ENCODE assay signal across 16 mouse cellular contexts in the genomic region with DNA sequence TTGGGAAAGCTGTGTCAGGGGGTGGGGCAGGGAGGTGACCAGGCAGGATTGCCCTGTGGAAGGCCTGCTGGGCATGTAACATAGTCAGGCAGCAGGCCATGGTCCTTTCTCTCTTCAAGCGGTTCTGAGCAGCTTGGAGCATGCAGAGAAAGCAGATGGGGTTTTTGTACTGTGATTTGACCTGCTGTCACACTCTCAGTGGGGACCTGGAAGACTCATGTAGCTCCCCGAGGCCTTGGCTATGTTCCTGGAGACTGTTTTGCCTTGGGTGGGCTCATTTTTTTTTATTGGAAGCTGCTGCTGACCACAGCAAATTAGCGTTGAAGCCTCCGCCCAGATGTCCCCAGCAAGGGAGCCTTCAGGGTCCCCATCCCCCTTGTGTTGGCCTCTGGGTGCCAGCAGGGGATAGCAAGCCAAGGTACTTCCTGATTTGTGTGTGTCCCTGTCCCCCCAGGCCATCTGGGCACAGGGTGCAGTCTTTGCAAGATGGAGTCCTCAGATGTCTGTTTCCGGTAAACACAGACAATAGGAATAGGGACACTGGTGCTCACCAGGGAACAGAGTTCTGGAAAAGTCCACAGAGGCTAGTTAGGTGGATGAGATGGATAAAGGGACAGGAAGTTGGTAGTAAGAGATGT. TPM values are rescaled to one million over a fixed set of nuclear protein-coding genes. Genes with fewer than 3 reads are reported as not detected.
DNase-seq lines count a peak whose midpoint lies in the region; ATAC-seq and TF ChIP-seq lines count a peak whose summit lies in the region.
"Had no signal": no experiment of that assay in that cellular context is flagged by ENCODE, and none has a peak within 500 bp of the region (broad histone marks: within the 10 kb centered on the region; RNA-seq: fewer than 3 reads in every experiment).

No protein-coding gene starts in this region.

- H3K4me1 ChIP-seq in forebrain, embryonic 15.5 days = peaks cover 12% of the 10 kb centered on the region
- peaks cover 7% of the 10 kb centered on the region for H3K4me1 ChIP-seq in forebrain, embryonic 12.5 days
- peaks cover 26% of the 10 kb centered on the region for H3K4me1 ChIP-seq in cerebellum, adult 2 months (ENCODE audit: control insufficient read depth, insufficient read depth, low read length)
- no peaks in the 10 kb centered on the region for H3K4me1 ChIP-seq in hindbrain, embryonic 14.5 days (replicated peaks; ENCODE audit: control insufficient read depth, insufficient read depth, low read length)
- no peaks in the 10 kb centered on the region for H3K4me1 ChIP-seq in intestine, postnatal 0 days (replicated peaks; ENCODE audit: control insufficient read depth, insufficient read depth, low read length)

- H3K4me3 ChIP-seq in forebrain, embryonic 15.5 days = no peak overlapping the region
- no peak overlapping the region for H3K4me3 ChIP-seq in forebrain, embryonic 12.5 days (replicated peaks)
- no peak overlapping the region for H3K4me3 ChIP-seq in cerebellum, adult 2 months (replicated peaks; ENCODE audit: insufficient read depth, low read depth, low read length)
- no peak overlapping the region for H3K4me3 ChIP-seq in hindbrain, embryonic 14.5 days (replicated peaks; ENCODE audit: low read length)
- H3K4me3 ChIP-seq in intestine, postnatal 0 days (ENCODE audit: low read depth, low read length) = no peak overlapping the region
- H3K4me3 ChIP-seq: heart, embryonic 13.5 days; kidney, embryonic 15.5 days; liver, embryonic 12.5 days; megakaryocyte, embryonic 14.5 days had no signal

- no peak overlapping the region for H3K9ac ChIP-seq in forebrain, embryonic 15.5 days (replicated peaks)
- no peak overlapping the region for H3K9ac ChIP-seq in forebrain, embryonic 12.5 days
- no peak overlapping the region for H3K9ac ChIP-seq in hindbrain, embryonic 14.5 days
- H3K9ac ChIP-seq in intestine, postnatal 0 days (ENCODE audit: low read depth, low read length) = no peak overlapping the region
- H3K9ac ChIP-seq: heart, embryonic 13.5 days; kidney, embryonic 15.5 days; liver, embryonic 12.5 days had no signal

- no peak for TF ChIP-seq POLR2A in cerebellum, adult 2 months (IDR thresholded peaks at IDR 0.05; ENCODE audit: borderline replicate concordance, insufficient read depth, low read length)

- H3K4me2 ChIP-seq in forebrain, embryonic 15.5 days (replicated peaks) = no peak overlapping the region
- H3K4me2 ChIP-seq in forebrain, embryonic 12.5 days = no peak overlapping the region
- no peak overlapping the region for H3K4me2 ChIP-seq in hindbrain, embryonic 14.5 days (replicated peaks)
- H3K4me2 ChIP-seq in intestine, postnatal 0 days (replicated peaks; ENCODE audit: low read depth) = no peak overlapping the region
- H3K4me2 ChIP-seq: heart, embryonic 13.5 days; kidney, embryonic 15.5 days; liver, embryonic 12.5 days had no signal

- 0 out of 2 replicates have a peak, but pooled peaks have one; percentile 2 for TF ChIP-seq CTCF in cerebellum, adult 2 months (IDR thresholded peaks at IDR 0.05; ENCODE audit: borderline replicate concordance, insufficient read depth, low read depth, low read length)
- no peak for TF ChIP-seq CTCF in intestine, postnatal 0 days (IDR thresholded peaks at IDR 0.05; ENCODE audit: low read depth)

- H3K27ac ChIP-seq in forebrain, embryonic 15.5 days (replicated peaks) = no peak overlapping the region; the same call in 1 of the 2 replicates
- no peak overlapping the region for H3K27ac ChIP-seq in forebrain, embryonic 12.5 days
- H3K27ac ChIP-seq in cerebellum, adult 2 months (ENCODE audit: insufficient read depth, low read length) = peak overlapping the region; percentile 98
- no peak overlapping the region for H3K27ac ChIP-seq in hindbrain, embryonic 14.5 days
- H3K27ac ChIP-seq in intestine, postnatal 0 days (ENCODE audit: low read depth, low read length) = no peak overlapping the region
- H3K27ac ChIP-seq: heart, embryonic 13.5 days; kidney, embryonic 15.5 days; liver, embryonic 12.5 days had no signal

- no peaks in the 10 kb centered on the region for H3K9me3 ChIP-seq in forebrain, embryonic 15.5 days
- H3K9me3 ChIP-seq in forebrain, embryonic 12.5 days = no peaks in the 10 kb centered on the region
- no peaks in the 10 kb centered on the region for H3K9me3 ChIP-seq in hindbrain, embryonic 14.5 days (ENCODE audit: control insufficient read depth, low read length)
- no peaks in the 10 kb centered on the region for H3K9me3 ChIP-seq in intestine, postnatal 0 days (ENCODE audit: control insufficient read depth)
- H3K9me3 ChIP-seq: heart, embryonic 13.5 days; kidney, embryonic 15.5 days; liver, embryonic 12.5 days had no signal

- ATAC-seq in forebrain, embryonic 15.5 days (replicated peaks) = peak; percentile 55; the same call in 1 of the 2 replicates
- ATAC-seq in forebrain, embryonic 12.5 days (ENCODE audit: low FRiP score) = no peak
- ATAC-seq in hindbrain, embryonic 14.5 days (ENCODE audit: low FRiP score) = no peak
- no peak for ATAC-seq in intestine, postnatal 0 days
- ATAC-seq: liver, embryonic 12.5 days; lung, postnatal 0 days had no signal

- H3K27me3 ChIP-seq in forebrain, embryonic 15.5 days = no peaks in the 10 kb centered on the region
- H3K27me3 ChIP-seq in forebrain, embryonic 12.5 days = peaks cover 6% of the 10 kb centered on the region
- H3K27me3 ChIP-seq in cerebellum, adult 2 months (ENCODE audit: control insufficient read depth, insufficient read depth, low read length) = no peaks in the 10 kb centered on the region
- peaks cover 14% of the 10 kb centered on the region; the same call in 1 of the 2 replicates for H3K27me3 ChIP-seq in hindbrain, embryonic 14.5 days (ENCODE audit: control insufficient read depth, insufficient read depth, low read length)
- H3K27me3 ChIP-seq in intestine, postnatal 0 days (replicated peaks; ENCODE audit: control insufficient read depth, insufficient read depth, low read length) = no peaks in the 10 kb centered on the region
- H3K27me3 ChIP-seq: kidney, embryonic 15.5 days had no signal

- H3K36me3 ChIP-seq in forebrain, embryonic 15.5 days = no peaks in the 10 kb centered on the region
- no peaks in the 10 kb centered on the region for H3K36me3 ChIP-seq in forebrain, embryonic 12.5 days (replicated peaks)
- H3K36me3 ChIP-seq in hindbrain, embryonic 14.5 days (replicated peaks; ENCODE audit: control insufficient read depth, insufficient read depth) = no peaks in the 10 kb centered on the region
- H3K36me3 ChIP-seq in intestine, postnatal 0 days (ENCODE audit: control insufficient read depth, insufficient read depth) = no peaks in the 10 kb centered on the region
- H3K36me3 ChIP-seq: heart, embryonic 13.5 days; kidney, embryonic 15.5 days; liver, embryonic 12.5 days had no signal

- 39% methylated on average over 5 of the region's 5 CpGs for WGBS in forebrain, embryonic 15.5 days
- whole genome bisulfite sequencing in forebrain, embryonic 12.5 days = 61% methylated on average over 5 of the region's 5 CpGs
- 3% methylated on average over 5 of the region's 5 CpGs for WGBS in cerebellum, adult 2 months
- 37% methylated on average over 5 of the region's 5 CpGs for WGBS in hindbrain, embryonic 14.5 days
- WGBS in intestine, postnatal 0 days = 79% methylated on average over 5 of the region's 5 CpGs

- DNase-seq in Muller cell, postnatal 12 days (ENCODE audit: inconsistent ontology term) = peak; percentile 75
- peak; percentile 95 to 98 for DNase-seq in cerebellum, adult 2 months
- DNase-seq in hindbrain, embryonic 14.5 days (ENCODE audit: low spot score) = peak; percentile 49
- no peak for DNase-seq in spleen, postnatal 36 days (ENCODE audit: low spot score in 2 of 2)
- DNase-seq in adrenal gland, postnatal 10 days = no peak
- DNase-seq: gastrocnemius, postnatal 36 days; right cerebral cortex, postnatal 25 days had no signal

RNA-seq across cellular contexts. Expression of a gene that starts 13.9 kb away (rescaled TPM):
- polyA plus RNA-seq in forebrain, embryonic 15.5 days (2015; fragmentation: Nextera tagmentation; extraction: Ambion mirVana) = 21.6 and 23.1 TPM in 2 replicates
- polyA plus RNA-seq in forebrain, embryonic 12.5 days (2016; fragmentation: Nextera tagmentation; extraction: Ambion mirVana) = 22.5 and 23.7 TPM in 2 replicates
- 318 and 354 TPM in 2 replicates for polyA plus RNA-seq in cerebellum, adult 2 months (2012; rRNA removed)
- polyA plus RNA-seq in hindbrain, embryonic 14.5 days (2014; fragmentation: Nextera tagmentation; extraction: Ambion mirVana) = 21.6 and 23.7 TPM in 2 replicates
- polyA plus RNA-seq in intestine, postnatal 0 days (2015; fragmentation: Nextera tagmentation; extraction: Ambion mirVana) = 10.0 and 10.5 TPM in 2 replicates
- total RNA-seq in adrenal gland, postnatal 10 days (2021) = 10 to 100 TPM; 41.2 to 49.2 TPM

RNA-seq across cellular contexts. Expression of a gene that starts 25.1 kb away (rescaled TPM):
- 1.8 and 1.9 TPM in 2 replicates for polyA plus RNA-seq in forebrain, embryonic 15.5 days (2015; fragmentation: Nextera tagmentation; extraction: Ambion mirVana)
- polyA plus RNA-seq in forebrain, embryonic 12.5 days (2016; fragmentation: Nextera tagmentation; extraction: Ambion mirVana) = 1.1 and 1.6 TPM in 2 replicates
- polyA plus RNA-seq in cerebellum, adult 2 months (2012; rRNA removed) = 23.1 and 27.1 TPM in 2 replicates
- polyA plus RNA-seq in hindbrain, embryonic 14.5 days (2014; fragmentation: Nextera tagmentation; extraction: Ambion mirVana) = 1.3 and 1.4 TPM in 2 replicates
- polyA plus RNA-seq in intestine, postnatal 0 days (2015; fragmentation: Nextera tagmentation; extraction: Ambion mirVana) = 1.1 and 1.5 TPM in 2 replicates
- under 1 TPM; 0.60 to 0.94 TPM for total RNA-seq in adrenal gland, postnatal 10 days (2021)

RNA-seq across cellular contexts. Expression of a gene that starts 25.2 kb away (rescaled TPM):
- polyA plus RNA-seq in forebrain, embryonic 15.5 days (2015; fragmentation: Nextera tagmentation; extraction: Ambion mirVana) = 0.50 TPM in 1 of 2 replicates, not detected in the other
- polyA plus RNA-seq in forebrain, embryonic 12.5 days (2016; fragmentation: Nextera tagmentation; extraction: Ambion mirVana) = 0.29 TPM in 1 of 2 replicates, not detected in the other
- polyA plus RNA-seq in cerebellum, adult 2 months (2012; rRNA removed) = 0.65 and 1.6 TPM in 2 replicates
- polyA plus RNA-seq in hindbrain, embryonic 14.5 days (2014; fragmentation: Nextera tagmentation; extraction: Ambion mirVana) = 0.36 TPM in 1 of 2 replicates, not detected in the other
- polyA plus RNA-seq in intestine, postnatal 0 days (2015; fragmentation: Nextera tagmentation; extraction: Ambion mirVana) = not detected in 2 replicates
- total RNA-seq in adrenal gland, postnatal 10 days (2021) = not detected
- total RNA-seq: gastrocnemius, postnatal 36 days had no signal
- polyA plus RNA-seq: embryonic facial prominence, embryonic 11.5 days; heart, embryonic 13.5 days; kidney, embryonic 15.5 days; lung, postnatal 0 days had no signal

RNA-seq across cellular contexts. Expression of a gene that starts 34.9 kb away (rescaled TPM):
- polyA plus RNA-seq in forebrain, embryonic 15.5 days (2015; fragmentation: Nextera tagmentation; extraction: Ambion mirVana) = not detected in 2 replicates
- polyA plus RNA-seq in forebrain, embryonic 12.5 days (2016; fragmentation: Nextera tagmentation; extraction: Ambion mirVana) = not detected in 2 replicates
- polyA plus RNA-seq in cerebellum, adult 2 months (2012; rRNA removed) = not detected in 2 replicates
- not detected in 2 replicates for polyA plus RNA-seq in hindbrain, embryonic 14.5 days (2014; fragmentation: Nextera tagmentation; extraction: Ambion mirVana)
- polyA plus RNA-seq in intestine, postnatal 0 days (2015; fragmentation: Nextera tagmentation; extraction: Ambion mirVana) = not detected in 2 replicates
- not detected for total RNA-seq in adrenal gland, postnatal 10 days (2021)
- total RNA-seq: gastrocnemius, postnatal 36 days had no signal
- polyA plus RNA-seq: embryonic facial prominence, embryonic 11.5 days; heart, embryonic 13.5 days; kidney, embryonic 15.5 days; liver, embryonic 12.5 days; lung, postnatal 0 days had no signal

RNA-seq across cellular contexts. Expression of a gene that starts 48.1 kb away (rescaled TPM):
- polyA plus RNA-seq in forebrain, embryonic 15.5 days (2015; fragmentation: Nextera tagmentation; extraction: Ambion mirVana) = 1.6 and 2.3 TPM in 2 replicates
- polyA plus RNA-seq in forebrain, embryonic 12.5 days (2016; fragmentation: Nextera tagmentation; extraction: Ambion mirVana) = 1.8 and 2.0 TPM in 2 replicates
- polyA plus RNA-seq in cerebellum, adult 2 months (2012; rRNA removed) = 7.7 and 8.8 TPM in 2 replicates
- polyA plus RNA-seq in hindbrain, embryonic 14.5 days (2014; fragmentation: Nextera tagmentation; extraction: Ambion mirVana) = 2.5 and 3.5 TPM in 2 replicates
- 3.0 and 3.7 TPM in 2 replicates for polyA plus RNA-seq in intestine, postnatal 0 days (2015; fragmentation: Nextera tagmentation; extraction: Ambion mirVana)
- 1 to 10 TPM; 3.2 to 5.4 TPM for total RNA-seq in adrenal gland, postnatal 10 days (2021)

Comparison
In these comparisons a context has a peak if more than half of its experiments do, and no peak if none do; other contexts are left out.
1. DNase-seq: peak in Muller cell, postnatal 12 days (single experiment), cerebellum, adult 2 months (2 of 2) and hindbrain, embryonic 14.5 days (single experiment); none in spleen, postnatal 36 days (0 of 2) and adrenal gland, postnatal 10 days (single experiment).
2. RNA of a gene that starts 13.9 kb away (polyA plus RNA-seq): 318 to 354 TPM in cerebellum, adult 2 months; 21.6 to 23.1 TPM in forebrain, embryonic 15.5 days, 22.5 to 23.7 TPM in forebrain, embryonic 12.5 days, 21.6 to 23.7 TPM in hindbrain, embryonic 14.5 days and 10.0 to 10.5 TPM in intestine, postnatal 0 days; every median in the first group is over 10 times any median in the second.